Mouse (Mus musculus): ENCODE results near the gene Taf12.

The Taf12 gene

DNA sequence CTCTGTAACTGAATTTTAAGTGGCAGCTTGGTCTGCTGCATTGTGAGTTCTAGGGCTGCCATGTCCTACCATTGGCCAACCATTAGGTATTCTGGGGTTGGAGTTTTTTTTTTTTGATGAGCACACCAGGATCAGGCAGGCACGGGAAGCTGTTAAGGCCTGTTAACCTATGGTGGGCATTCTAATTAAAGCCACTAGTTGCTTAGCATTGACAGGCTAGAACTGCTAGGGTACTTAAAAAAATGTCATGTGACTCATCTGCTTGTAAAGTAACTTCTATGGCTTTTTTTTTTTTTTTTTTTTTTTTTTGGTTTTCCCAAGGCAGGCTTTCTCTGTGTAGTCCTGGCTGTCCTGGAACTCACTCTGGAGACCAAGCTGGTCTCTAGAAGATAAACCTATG is 37.0 kb downstream of the Taf12 start:
- DNase-seq (ENCODE audit: low read depth, low spot score) = no peak

DNA sequence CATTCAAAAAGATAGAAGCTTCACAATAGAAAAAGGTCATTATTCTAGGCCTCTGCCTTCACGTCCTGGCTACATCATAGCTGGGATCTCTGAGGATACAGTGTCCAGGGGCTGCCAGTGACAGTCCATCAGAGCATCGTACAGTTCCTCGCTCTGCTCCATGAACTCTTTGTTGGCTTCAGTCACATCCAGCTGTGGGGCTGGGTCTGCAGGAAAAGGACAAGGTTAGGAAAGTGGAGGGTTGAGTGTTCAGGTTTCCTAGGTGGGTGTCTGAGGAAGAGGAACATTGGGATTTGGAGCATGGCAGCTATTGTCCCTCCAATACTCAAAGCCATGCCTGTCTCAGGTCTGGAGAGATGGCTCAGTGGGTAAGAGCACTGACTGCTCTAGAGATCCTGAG is 37.6 kb downstream of the Taf12 start:
- DNase-seq (ENCODE audit: low read depth, low spot score) = no peak

DNA sequence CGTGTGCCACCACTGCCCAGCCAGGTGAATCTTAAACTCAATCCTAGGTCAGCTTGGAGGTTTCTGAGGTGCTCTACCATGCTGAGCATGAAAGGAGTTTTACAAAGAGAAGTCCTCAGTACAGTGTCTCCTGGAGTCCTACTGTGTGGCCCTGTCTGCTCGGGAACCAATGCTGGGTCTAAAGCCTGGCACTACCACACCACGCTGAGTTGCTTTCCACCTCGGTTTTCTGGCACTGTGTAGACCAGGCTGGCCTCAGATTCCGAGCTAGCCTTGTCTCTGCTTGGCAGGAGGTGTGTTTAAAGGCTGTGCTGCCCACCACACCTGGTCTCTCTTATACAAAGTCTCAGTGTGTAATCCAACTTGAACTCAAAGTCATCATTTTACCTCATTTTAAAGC is 38.5 kb downstream of the Taf12 start:
- DNase-seq (ENCODE audit: low read depth, low spot score) = no peak

DNA sequence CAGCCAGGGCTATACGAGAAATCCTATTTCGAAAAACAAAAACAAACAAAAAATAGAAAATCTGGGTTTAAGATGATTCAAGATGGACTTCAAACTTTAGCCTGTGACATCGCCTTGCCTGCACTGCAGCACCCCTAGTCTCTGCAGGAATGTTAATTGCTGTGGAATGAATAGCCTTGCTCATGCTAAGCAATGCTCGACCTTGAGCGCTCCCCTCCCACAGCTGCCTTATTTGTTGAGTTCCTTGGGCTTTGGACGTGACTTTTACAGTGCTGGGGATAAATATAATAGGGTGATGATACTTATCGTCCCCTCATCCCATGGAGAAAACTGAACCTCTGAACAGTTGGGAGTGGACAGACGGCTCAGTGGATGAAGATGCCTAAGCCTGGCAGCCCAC is 41.5 kb downstream of the Taf12 start:
- no peak for DNase-seq (ENCODE audit: low read depth, low spot score)

DNA sequence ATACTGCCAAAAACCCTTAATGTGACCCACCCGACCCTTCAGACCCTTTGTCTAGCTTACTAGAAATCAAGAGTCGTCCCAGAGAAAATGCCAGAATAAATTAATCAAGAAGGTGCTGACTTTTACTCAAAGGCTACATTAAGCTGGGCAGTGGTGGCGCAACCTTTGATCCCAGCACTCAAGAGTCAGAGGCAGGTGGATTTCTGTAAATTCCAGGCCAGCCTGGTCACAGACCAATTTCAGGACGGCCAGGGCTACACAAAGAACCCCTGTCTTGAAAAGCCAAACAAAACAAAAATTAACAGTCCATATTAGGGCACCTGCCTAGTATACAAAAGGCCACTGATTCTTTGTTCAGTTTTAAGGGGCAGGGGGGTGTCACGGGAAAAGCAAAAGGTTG is 52.3 kb downstream of the Taf12 start:
- no peak for DNase-seq (ENCODE audit: low read depth, low spot score)

DNA sequence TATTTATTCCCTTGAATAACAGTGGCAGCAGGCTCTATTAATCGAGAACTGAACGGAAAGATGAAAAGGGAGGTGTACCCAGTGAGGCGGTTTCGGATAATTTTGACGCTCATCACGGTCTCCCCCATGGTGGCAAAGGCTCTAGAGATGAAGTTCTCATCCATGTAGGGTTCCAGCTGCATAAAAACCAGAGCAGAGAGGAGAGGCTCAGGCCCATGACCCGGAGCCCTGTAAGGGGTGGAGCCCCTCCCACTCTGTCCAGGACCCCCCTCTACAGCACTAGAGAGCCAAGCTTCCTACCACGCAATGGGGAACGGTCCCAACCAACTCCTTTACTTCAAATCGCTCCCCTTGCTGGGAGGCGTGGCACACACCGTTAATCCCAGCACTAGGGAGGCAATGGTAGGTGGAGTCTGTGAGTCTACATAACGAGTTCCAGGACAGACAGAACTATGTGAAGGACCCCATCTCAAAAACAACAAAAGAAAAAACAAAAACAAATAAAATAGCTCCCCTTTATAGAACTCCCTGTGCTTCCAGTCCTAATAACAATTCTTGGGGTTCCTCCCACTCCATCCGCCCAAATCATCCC is 54.3 kb downstream of the Taf12 start:
- no peak for DNase-seq (ENCODE audit: low read depth, low spot score)

DNA sequence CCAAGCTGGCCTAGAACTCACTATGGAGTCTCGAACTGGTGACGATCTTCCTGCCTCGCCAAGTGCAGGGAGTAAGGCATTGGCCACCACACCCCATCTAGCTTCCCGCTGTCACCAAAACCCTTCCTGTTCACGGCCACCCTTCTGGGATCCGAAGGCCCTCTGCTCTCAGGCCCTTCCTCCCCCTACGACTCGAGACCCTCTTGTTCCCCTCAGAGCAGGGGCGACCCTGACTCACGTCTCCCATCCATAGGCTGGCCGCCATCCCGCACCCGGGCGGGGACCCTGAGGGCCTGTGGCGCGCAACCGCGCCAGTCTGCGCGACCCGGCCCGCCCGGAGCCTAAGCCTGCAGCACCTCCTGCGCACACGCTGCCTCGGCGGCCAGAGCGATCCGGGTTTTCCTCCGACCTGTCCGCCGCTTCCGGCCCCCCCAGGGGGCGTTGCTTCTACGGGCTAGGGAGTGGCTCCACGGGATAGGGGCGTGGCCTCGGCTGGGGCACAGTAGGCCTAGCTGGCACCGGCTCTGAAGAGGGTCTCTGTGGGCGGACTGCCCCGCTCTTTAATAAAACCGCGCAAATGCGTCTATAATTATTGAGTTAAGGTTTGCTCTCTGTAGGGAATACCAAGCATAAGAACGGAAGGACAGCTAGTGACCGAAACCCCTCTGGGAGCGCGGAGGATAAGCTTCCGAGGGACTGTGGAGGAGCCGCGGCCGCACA is 55.1 kb downstream of the Taf12 start, which contains the start of gene Trnau1ap:
TSS of gene Trnau1ap (minus strand) at position 424 of the 720 bp plus-strand sequence.
- peak; percentile 83 for DNase-seq (ENCODE audit: low read depth, low spot score)

DNA sequence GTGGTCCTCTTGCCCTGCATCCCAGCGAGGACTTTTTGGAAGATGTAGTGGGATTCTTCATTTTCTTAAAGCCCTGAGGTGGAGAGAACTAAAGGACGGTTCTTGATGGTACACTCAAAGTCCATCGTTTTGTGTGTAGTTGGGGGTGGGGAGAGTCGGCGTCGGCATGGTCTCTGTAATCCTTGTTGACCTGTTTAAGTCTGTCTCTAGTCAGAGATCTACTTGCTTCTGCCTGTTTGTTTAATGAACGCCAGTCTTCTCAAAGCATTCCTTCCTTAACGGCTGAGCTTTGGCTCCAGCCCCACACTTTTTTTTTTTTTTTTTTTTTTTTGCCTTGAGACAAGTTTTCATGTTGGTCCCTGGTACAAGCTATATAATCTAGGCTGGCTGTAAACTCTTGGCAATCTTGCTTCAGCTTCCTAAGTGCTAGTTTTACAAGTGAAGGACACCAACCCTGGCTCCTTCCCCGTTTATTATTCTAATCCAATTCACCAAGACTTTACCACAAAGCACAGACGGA is 55.7 kb downstream of the Taf12 start:
- no peak for DNase-seq (ENCODE audit: low read depth, low spot score)

DNA sequence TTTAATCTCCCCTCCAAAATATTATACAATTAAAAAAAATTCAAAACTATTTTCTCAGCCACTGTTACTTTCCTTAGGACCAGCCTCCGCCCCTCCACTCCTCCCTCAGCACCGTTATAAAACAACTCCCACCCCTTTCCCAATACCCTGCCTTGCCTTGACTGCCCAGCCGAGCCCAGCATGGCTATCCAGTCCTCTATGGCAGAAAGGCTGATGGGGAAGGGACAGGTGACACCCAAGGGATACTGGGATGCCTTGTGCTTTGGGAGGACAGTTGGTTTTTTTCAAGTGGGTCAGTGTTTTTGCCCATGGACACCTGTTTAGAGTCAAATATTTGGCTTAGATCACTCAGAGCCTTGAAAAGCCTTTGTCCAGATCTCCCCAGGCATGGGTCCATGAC is 57.8 kb downstream of the Taf12 start:
- DNase-seq (ENCODE audit: low read depth, low spot score) = no peak

DNA sequence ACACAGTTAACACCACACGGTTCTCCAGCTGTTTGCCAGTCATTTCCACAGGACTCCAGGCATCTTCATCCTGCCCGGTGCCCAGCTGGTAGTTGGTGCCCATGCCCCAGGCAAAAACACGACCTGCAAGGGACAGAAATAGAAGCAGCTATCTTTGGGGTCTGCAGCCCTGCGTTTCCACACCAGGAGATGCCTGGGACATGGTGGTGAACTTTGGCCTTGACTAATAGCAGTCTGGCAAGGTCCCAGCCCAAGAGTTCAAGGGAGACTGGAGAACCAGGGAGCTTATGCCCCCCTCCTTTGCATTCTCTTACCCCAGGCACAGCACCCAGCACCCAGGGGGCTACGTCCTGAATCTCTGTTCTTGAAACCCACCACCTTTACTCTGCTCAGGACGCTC is 58.7 kb downstream of the Taf12 start:
- no peak for DNase-seq (ENCODE audit: low read depth, low spot score)

DNA sequence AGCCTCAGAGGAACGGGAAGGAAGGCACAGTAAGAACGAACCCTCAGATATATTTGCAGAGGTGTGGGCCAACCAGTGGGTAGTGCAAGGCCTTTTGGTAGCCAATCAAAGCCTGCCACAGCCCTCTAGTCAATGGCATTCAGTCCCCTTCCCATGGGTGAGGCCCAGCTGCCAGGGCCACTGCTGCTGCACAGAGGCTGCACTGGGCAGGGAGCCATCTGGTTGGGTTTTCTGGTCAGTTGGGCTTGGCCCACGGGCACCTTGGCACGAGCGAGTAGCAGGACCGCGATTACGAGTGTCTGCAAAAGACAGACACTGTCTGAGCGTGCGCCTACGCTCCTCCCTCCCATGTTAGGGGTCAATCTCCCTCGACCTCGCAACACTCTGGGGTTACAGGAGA is 64.8 kb downstream of the Taf12 start:
- DNase-seq (ENCODE audit: low read depth, low spot score) = no peak

DNA sequence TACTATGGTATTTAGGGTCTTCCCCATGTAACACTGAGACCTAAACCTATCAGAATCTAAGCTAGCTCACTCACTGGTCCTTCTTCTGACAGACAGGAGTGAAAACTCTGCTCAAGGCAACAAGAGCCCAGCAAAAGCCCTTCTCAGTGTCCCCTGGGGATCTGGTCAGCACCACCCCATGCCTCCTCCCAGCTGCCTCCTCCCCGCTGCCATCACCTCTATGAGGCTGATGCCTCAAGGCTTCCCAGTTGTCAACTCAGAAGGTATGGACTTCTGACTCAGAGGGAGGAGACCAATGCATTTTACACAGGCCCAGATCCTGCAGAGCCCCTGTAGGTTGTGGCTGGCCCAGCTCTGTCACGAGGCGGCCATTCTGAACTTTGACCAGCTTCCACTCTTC is 67.3 kb downstream of the Taf12 start:
- DNase-seq (ENCODE audit: low read depth, low spot score) = no peak

DNA sequence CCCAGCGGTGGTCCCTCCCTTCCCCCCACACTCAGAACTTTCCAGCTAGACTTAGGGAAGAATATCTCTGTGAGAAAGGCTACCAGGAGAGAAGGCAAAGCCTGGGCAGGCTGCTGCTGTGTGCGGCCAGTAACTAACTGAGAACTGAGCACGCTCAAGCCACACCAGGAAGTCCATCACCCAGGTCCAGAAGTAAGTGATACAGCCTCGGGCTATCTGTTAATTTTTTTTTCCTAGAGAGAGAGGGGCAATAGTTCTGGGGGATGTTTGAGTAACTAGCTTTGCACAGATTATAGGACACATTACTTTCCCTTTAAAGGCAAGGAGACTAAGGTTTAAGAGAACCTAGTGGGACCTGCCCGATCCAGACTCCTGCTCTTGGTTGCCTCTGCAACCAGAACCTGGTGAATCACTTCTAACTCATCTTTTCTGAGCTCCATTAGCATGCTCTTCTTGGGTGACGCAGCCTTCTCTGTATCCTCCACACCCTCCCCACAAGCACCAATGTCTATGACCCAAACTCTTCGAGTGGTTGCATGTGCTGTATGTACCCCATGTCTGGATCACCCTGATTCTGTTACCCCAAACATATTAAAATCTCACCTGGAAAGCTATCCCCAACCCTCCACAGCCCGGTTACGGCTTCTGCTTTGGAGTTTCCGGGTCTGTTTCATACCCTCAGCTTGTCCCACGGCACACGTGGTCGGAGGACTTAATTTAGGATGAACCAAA is 70.4 kb downstream of the Taf12 start:
- no peak for DNase-seq (ENCODE audit: low read depth, low spot score)
